Mouse (Mus musculus) retina, postnatal 1 day (tissue): Measurements from ENCODE around the gene Olfr1025-ps1.

Source experiments
- DNase-seq: peaks from one replicate; pipeline ENCODE4 v3.0.0-alpha.2; 2012

Olfr1025-ps1 gene

DNA sequence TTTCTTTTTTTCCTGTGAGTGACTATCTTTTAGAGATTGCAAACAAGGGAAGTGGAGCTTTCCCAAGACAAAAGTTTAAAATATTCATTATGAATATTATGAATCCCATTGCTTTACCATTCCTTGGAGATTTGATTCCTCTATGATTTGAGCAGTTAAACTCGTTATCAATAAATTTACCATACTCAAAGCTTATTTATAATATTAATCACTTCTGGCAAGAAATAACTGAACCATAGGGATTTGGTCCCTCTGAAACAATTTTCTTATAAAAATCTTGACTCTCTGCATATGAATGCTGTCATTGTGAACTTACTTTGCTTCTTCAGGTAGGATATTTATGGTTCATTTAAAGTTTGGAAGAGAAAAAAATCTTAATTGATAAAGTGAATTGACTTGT, at the start of gene Olfr1025-ps1:
Gene Olfr1025-ps1, plus strand, starts transcription at position 301 of the 400 bp plus-strand sequence.
- DNase-seq: no peak

DNA sequence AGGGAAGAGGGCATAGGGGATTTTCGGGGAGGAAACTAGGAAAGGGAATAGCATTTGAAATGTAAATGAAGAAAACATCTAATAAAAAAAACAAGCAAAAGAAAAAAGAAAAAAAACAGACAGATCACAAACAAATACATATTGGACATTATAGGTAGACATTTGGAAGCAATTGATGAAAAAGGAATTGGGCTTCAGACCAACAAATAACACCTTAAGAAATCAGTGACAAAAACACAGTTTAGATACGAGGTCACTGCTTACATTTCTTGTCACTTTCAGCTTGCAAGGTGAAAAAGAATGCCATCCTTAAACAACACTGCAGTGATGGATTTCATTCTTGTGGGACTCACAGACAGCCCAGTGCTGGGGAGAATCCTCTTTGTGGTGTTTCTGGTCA, 46.7 kb upstream of the Olfr1025-ps1 start, which contains the start of gene Olfr1022:
Gene Olfr1022, plus strand, starts transcription at position 301 of the 400 bp plus-strand sequence.
- no peak for DNase-seq

DNA sequence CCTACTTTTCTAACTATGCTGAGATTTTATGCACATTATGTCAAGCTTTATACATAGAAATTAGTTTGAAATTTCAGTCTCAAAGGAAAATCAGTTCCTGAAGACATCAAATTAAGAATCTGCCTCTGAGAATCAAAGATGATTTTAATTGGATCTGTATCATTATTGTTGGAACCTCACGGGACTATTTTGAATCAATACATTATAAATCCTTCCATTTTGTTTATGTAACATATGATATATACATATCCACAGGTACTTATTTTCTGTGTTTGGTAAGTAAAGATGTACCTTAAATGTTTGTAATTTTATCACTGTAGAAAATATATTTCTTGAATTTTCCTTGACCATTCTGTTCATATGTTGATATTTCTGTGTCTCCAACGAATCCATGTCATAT, 29.7 kb upstream of the Olfr1025-ps1 start, which contains the start of gene Olfr1023:
Gene Olfr1023, plus strand, starts transcription at position 301 of the 400 bp plus-strand sequence.
- no peak for DNase-seq

DNA sequence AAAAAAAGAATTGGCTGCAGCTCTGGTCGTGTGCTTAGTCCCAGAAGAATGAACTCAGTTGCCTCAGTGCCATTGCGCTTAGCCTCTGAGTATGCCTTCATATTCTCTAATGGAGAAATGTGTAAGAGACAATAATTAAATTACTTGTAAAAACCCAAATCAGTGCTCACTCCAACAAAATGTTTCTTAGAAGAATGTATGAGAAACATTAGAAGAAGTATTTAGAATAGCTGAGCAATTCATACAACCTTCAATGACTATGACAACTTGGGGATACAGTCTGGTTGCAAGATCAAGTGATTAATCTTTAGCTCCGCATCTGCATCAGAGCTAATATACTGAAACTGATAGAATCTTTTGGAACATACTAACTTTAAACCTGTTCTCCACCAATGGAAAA, 10.0 kb upstream of the Olfr1025-ps1 start, which contains the start of gene Olfr1024:
Gene Olfr1024, minus strand, starts transcription at position 101 of the 400 bp plus-strand sequence.
- DNase-seq: no peak

- no peak for DNase-seq
Measured at GRCm38 (mm10) chr2:85913197-85913596, 1.8 kb upstream of the Olfr1025-ps1 start.

GRCm38 (mm10) chr2:85921258-85921657, 6.3 kb downstream of the Olfr1025-ps1 start, which contains the start of gene Olfr1026:
Olfr1026 (plus strand) TSS chr2:85921558.
- no peak for DNase-seq

DNA sequence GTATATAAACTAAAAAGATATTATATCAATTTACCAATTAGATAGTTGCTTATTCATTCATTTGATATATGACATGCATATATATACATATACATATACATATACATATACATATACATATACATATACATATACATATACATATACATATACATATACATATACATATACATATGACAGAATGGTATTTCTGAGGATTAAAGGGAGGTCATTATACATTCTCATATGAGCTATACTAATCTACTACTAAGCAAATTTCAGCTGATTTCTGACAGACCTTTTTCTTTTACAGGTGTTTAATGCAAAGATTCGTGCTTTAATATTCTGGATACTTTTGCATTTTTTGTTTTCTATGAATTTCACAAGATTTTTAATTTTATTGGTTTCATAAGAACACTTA, 35.1 kb downstream of the Olfr1025-ps1 start, which contains the start of gene Olfr1028:
Gene Olfr1028, plus strand, starts transcription at position 301 of the 400 bp plus-strand sequence.
- DNase-seq: no peak
